Mouse (Mus musculus) heart, adult 8-10 months (tissue): ENCODE measurements around the gene Syt7. TPM values are rescaled to one million over a fixed set of nuclear protein-coding genes. Genes with fewer than 3 reads are reported as not detected.

ENCODE experiments used
- DNase-seq: peaks from one replicate; pipeline ENCODE4 v3.0.0; 2022; ENCODE audit warnings: low spot score
- total RNA-seq, 4 experiments: library from RNA; stranded (reverse); gene quantifications; 2 replicates each; pipeline ENCODE4 v1.2.4; 2022

The Syt7 gene
- total RNA-seq, 4 experiments from 2014 or later: 33.2 to 39.1 (median 35.8) TPM

- no peak for DNase-seq
These were observed 68.6 kb downstream of the Syt7 start for GRCm38 (mm10) chr19:10457484-10457800.

GRCm38 (mm10) chr19:10458096-10458495 is 69.2 kb downstream of the Syt7 start:
- DNase-seq: peak; percentile 48

- no peak for DNase-seq
These were observed 71.0 kb downstream of the Syt7 start for GRCm38 (mm10) chr19:10459907-10460306.

- DNase-seq: no peak
These were observed 72.7 kb downstream of the Syt7 start for GRCm38 (mm10) chr19:10461584-10461983.

- no peak for DNase-seq
These were observed 75.5 kb downstream of the Syt7 start for GRCm38 (mm10) chr19:10464427-10464826.

- peak; percentile 25 for DNase-seq
These were observed 80.3 kb downstream of the Syt7 start for GRCm38 (mm10) chr19:10469171-10469658.

- no peak for DNase-seq
These were observed 84.1 kb downstream of the Syt7 start for GRCm38 (mm10) chr19:10472958-10473357.

- DNase-seq: no peak
These were observed 84.9 kb downstream of the Syt7 start for GRCm38 (mm10) chr19:10473779-10474178.

GRCm38 (mm10) chr19:10479541-10479940 is 90.7 kb downstream of the Syt7 start:
- DNase-seq: no peak

- no peak for DNase-seq
These were observed 93.8 kb downstream of the Syt7 start, which contains the start of gene Ppp1r32 for GRCm38 (mm10) chr19:10482703-10483102. Gene Ppp1r32, minus strand, starts transcription at chr19:10482928.

- peak; percentile 50 for DNase-seq
These were observed 97.4 kb downstream of the Syt7 start for GRCm38 (mm10) chr19:10486264-10486738.

- no peak for DNase-seq
These were observed 106.8 kb downstream of the Syt7 start for GRCm38 (mm10) chr19:10495670-10496069.

- DNase-seq: no peak
These were observed 108.1 kb downstream of the Syt7 start for GRCm38 (mm10) chr19:10496976-10497375.

GRCm38 (mm10) chr19:10497512-10498160 is 108.7 kb downstream of the Syt7 start:
- DNase-seq: no peak

- DNase-seq: no peak
These were observed 111.7 kb downstream of the Syt7 start for GRCm38 (mm10) chr19:10500581-10500980.

GRCm38 (mm10) chr19:10502571-10502970 is 113.7 kb downstream of the Syt7 start:
- no peak for DNase-seq

Other genes starting within 250 kb of the Syt7 start
- gene Fads1, start 206.2 kb upstream of the Syt7 start, total RNA-seq: 10 to 100 TPM; 19.6 to 26.2 (median 23.4) TPM
- 100 to 1,000 TPM; 163 to 218 (median 190) TPM for gene Tmem258, start 185.1 kb upstream of the Syt7 start, total RNA-seq
- gene Fen1, start 184.9 kb upstream of the Syt7 start, total RNA-seq: 1 to 10 TPM; 3.5 to 5.3 (median 4.9) TPM
- gene Myrf, start 148.3 kb upstream of the Syt7 start, total RNA-seq: 1 to 10 TPM; 4.1 to 8.0 (median 7.2) TPM
- 1 to 10 TPM; 2.8 to 3.7 (median 3.1) TPM for gene Dagla, start 84.2 kb upstream of the Syt7 start, total RNA-seq
- gene Lrrc10b, start 68.4 kb downstream of the Syt7 start, total RNA-seq: 1 to 10 TPM in 2 of 4 experiments, under 1 TPM in 2; 0.38 to 6.4 (median 1.9) TPM
- under 1 TPM in 3 of 4 experiments, not detected in 1; 0.22 to 0.38 (median 0.28) TPM for gene Ppp1r32, start 93.8 kb downstream of the Syt7 start, total RNA-seq
- gene Cpsf7, start 136.2 kb downstream of the Syt7 start, total RNA-seq: 10 to 100 TPM; 19.5 to 23.3 (median 21.8) TPM
- gene Sdhaf2, start 137.1 kb downstream of the Syt7 start, total RNA-seq: 10 to 100 TPM; 70.8 to 93.2 (median 82.9) TPM
- gene Tmem216, start 167.1 kb downstream of the Syt7 start, total RNA-seq: 1 to 10 TPM; 4.1 to 8.3 (median 5.7) TPM
- gene Cyb561a3, start 188.1 kb downstream of the Syt7 start, total RNA-seq: 10 to 100 TPM; 11.1 to 12.9 (median 12.0) TPM
- gene Tmem138, start 188.3 kb downstream of the Syt7 start, total RNA-seq: 1 to 10 TPM; 1.6 to 4.0 (median 2.3) TPM
- 100 to 1,000 TPM; 132 to 146 (median 139) TPM for gene Ddb1, start 216.2 kb downstream of the Syt7 start, total RNA-seq
- gene Tkfc, start 216.6 kb downstream of the Syt7 start, total RNA-seq: 10 to 100 TPM in 2 of 4 experiments, 1 to 10 TPM in 2; 9.4 to 11.3 (median 10.2) TPM
- not detected for gene Vwce, start 245.1 kb downstream of the Syt7 start, total RNA-seq